Mouse (Mus musculus): ENCODE results near the gene Pcyt2.

DNA sequence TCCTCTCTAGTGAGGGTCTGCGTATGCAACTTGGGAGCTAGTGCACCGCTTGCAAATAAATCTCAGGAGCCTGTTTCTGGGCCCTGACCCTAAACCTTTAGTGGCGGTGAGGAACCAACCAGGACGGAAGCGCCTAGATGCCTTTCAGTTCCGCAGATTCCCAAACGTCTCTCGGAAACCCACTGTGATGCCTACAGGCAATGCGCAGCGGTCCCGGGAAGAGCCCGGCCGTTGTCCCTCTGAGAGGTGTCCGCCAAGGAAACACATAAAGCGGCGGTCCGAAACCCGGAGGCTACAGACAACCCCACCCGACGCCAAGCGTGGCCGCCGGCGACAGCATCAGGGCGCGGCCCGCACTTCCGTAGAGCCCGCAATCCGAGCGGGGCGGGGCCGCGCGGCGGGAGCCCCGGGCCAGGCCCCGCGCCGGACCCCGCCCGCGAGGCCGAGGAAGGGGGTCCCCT is 36.8 kb downstream of the Pcyt2 start:
- TF ChIP-seq GATA1 (IDR thresholded peaks at IDR 0.05; ENCODE audit: borderline replicate concordance, low read length) (no peak), FLI1 (IDR thresholded peaks at IDR 0.05; ENCODE audit: low read length) (no peak)
